Mouse (Mus musculus) liver, embryonic 14.5 days (tissue): ENCODE data around the gene Tlr9.

Experiments used
- CTCF ChIP-seq: IDR thresholded peaks from 2 replicates; pipeline ENCODE4 v1.5.1; 2016; ENCODE audit warnings: antibody characterized with exemption, low read depth, control low read depth
- EP300 ChIP-seq: IDR thresholded peaks from 2 replicates; pipeline ENCODE4 v1.6.1; 2016; ENCODE audit warnings: antibody characterized with exemption, low read depth

- TF ChIP-seq EP300 (no peak), CTCF (no peak)
Measured at GRCm38 (mm10) chr9:106222994-106223393, 596 bp downstream of the Tlr9 start.
